Mouse (Mus musculus) cortical plate, adult 2 months (tissue): ENCODE measurements around the gene D7Ertd443e. TPM values are rescaled to one million over a fixed set of nuclear protein-coding genes. Genes with fewer than 3 reads are reported as not detected.

Source experiments
- H3K27ac ChIP-seq: fragments of 200-500 bp; 2 replicates; pipeline ENCODE4 v1.5.1; 2012; ENCODE audit warnings: low read length, control low read depth, inconsistent platforms; ENCODE audit not compliant: insufficient read depth
- H3K4me1 ChIP-seq: fragments of 200-500 bp; 2 replicates; pipeline ENCODE4 v1.6.1; 2011; ENCODE audit warnings: low read length; ENCODE audit not compliant: control insufficient read depth, insufficient read depth
- H3K4me3 ChIP-seq: fragments of 200-500 bp; 2 replicates; pipeline ENCODE4 v1.5.1; 2011; ENCODE audit warnings: mild to moderate bottlenecking, low read length, control low read depth; ENCODE audit not compliant: insufficient read depth
- CTCF ChIP-seq: fragments of 200-500 bp; IDR thresholded peaks from 2 replicates; pipeline ENCODE4 v1.5.1; 2011; ENCODE audit warnings: mild to moderate bottlenecking, control low read depth, low read length; ENCODE audit not compliant: insufficient read depth; ENCODE audit errors: extremely low read depth
- POLR2A ChIP-seq: fragments of 200-500 bp; IDR thresholded peaks from 2 replicates; pipeline ENCODE4 v1.6.1; 2011; ENCODE audit warnings: mild to moderate bottlenecking, low read length, control low read depth; ENCODE audit not compliant: insufficient read depth; ENCODE audit errors: extremely low read depth
- polyA plus RNA-seq: library from polyadenylated mRNA; depleted of rRNA; stranded (reverse); fragments of >200 nt; gene quantifications from 2 replicates; pipeline ENCODE4 v1.2.3, GENCODE M21; 2012

Gene D7Ertd443e
- polyA plus RNA-seq, 1 experiment, result 4.6 TPM

- Histone ChIP-seq H3K4me1 (no peaks in the 10 kb centered on the region), H3K27ac (no peak overlapping the region), H3K4me3 (no peak overlapping the region)
- TF ChIP-seq CTCF, result no peak
- TF ChIP-seq POLR2A, result no peak
Measured at GRCm38 (mm10) chr7:134246624-134247023, 138.8 kb downstream of the D7Ertd443e start.

GRCm38 (mm10) chr7:134242773-134243172 is 142.7 kb downstream of the D7Ertd443e start:
- Histone ChIP-seq H3K4me1 (no peaks in the 10 kb centered on the region), H3K27ac (no peak overlapping the region), H3K4me3 (no peak overlapping the region)
- TF ChIP-seq POLR2A (no peak), CTCF (no peak)

- Histone ChIP-seq H3K27ac (no peak overlapping the region), H3K4me3 (no peak overlapping the region), H3K4me1 (no peaks in the 10 kb centered on the region)
- TF ChIP-seq POLR2A (no peak), CTCF (no peak)
Measured at GRCm38 (mm10) chr7:134241212-134241611, 144.2 kb downstream of the D7Ertd443e start.

- TF ChIP-seq POLR2A (no peak), CTCF (no peak)
Measured at GRCm38 (mm10) chr7:134240579-134240978, 144.9 kb downstream of the D7Ertd443e start.

GRCm38 (mm10) chr7:134238863-134239262 is 146.6 kb downstream of the D7Ertd443e start:
- no peak overlapping the region for H3K27ac ChIP-seq
- TF ChIP-seq CTCF, result no peak
- TF ChIP-seq POLR2A, result no peak
- no peaks in the 10 kb centered on the region for H3K4me1 ChIP-seq
- no peak overlapping the region for H3K4me3 ChIP-seq

More at GRCm38 (mm10) chr7:134240579-134240978, 144.9 kb downstream of the D7Ertd443e start:
- Histone ChIP-seq H3K4me1 (no peaks in the 10 kb centered on the region), H3K4me3 (no peak overlapping the region), H3K27ac (no peak overlapping the region)

GRCm38 (mm10) chr7:134237356-134237755 is 148.1 kb downstream of the D7Ertd443e start:
- TF ChIP-seq CTCF (no peak), POLR2A (no peak)
- H3K4me3 ChIP-seq, result no peak overlapping the region
- H3K4me1 ChIP-seq, result no peaks in the 10 kb centered on the region
- no peak overlapping the region for H3K27ac ChIP-seq

- no peak overlapping the region for H3K4me3 ChIP-seq
- H3K4me1 ChIP-seq, result no peaks in the 10 kb centered on the region
- no peak for TF ChIP-seq CTCF
- no peak overlapping the region for H3K27ac ChIP-seq
Measured at GRCm38 (mm10) chr7:134236727-134237126, 148.7 kb downstream of the D7Ertd443e start.

GRCm38 (mm10) chr7:134235552-134235951 is 149.9 kb downstream of the D7Ertd443e start:
- Histone ChIP-seq H3K27ac (no peak overlapping the region), H3K4me1 (no peaks in the 10 kb centered on the region), H3K4me3 (no peak overlapping the region)
- TF ChIP-seq POLR2A (no peak), CTCF (no peak)

- Histone ChIP-seq H3K27ac (no peak within 1 kb of the TSS), H3K4me1 (no peaks in the 10 kb centered on the region), H3K4me3 (no peak within 1 kb of the TSS)
- TF ChIP-seq POLR2A (no peak), CTCF (no peak)
Measured at GRCm38 (mm10) chr7:134231378-134232346, 153.8 kb downstream of the D7Ertd443e start, which contains the start of gene Adam12. TSS of gene Adam12 (minus strand) at chr7:134232146.

GRCm38 (mm10) chr7:134230708-134231107 is 154.8 kb downstream of the D7Ertd443e start:
- H3K4me1 ChIP-seq, result no peaks in the 10 kb centered on the region
- TF ChIP-seq CTCF, result no peak
- TF ChIP-seq POLR2A, result no peak
- H3K4me3 ChIP-seq, result no peak overlapping the region
- no peak overlapping the region for H3K27ac ChIP-seq
